Mouse (Mus musculus) CH12.LX (cell line): ENCODE measurements at regions not wholly inside any gene's neighbourhood (a gene's known extent, or its start where the extent isn't known, plus 50 kb on each side); places are given as distances from the start of the nearest gene placed in this dataset.

Experiments used
- DNase-seq: peaks from one replicate; pipeline ENCODE4 v3.0.0-alpha.2; 2013; ENCODE audit errors: extremely low read depth
- H3K27ac ChIP-seq: 2 replicates; pipeline ENCODE4 v1.5.1; 2012; ENCODE audit warnings: low read depth, mild to moderate bottlenecking, control low read depth, moderate library complexity; ENCODE audit not compliant: insufficient read depth
- H3K27me3 ChIP-seq: replicated peaks from 2 replicates; pipeline ENCODE3; 2012; ENCODE audit warnings: inconsistent platforms
- H3K36me3 ChIP-seq, 2 experiments: replicated peaks in 1 of 2; 2 replicates each; pipeline versions ENCODE3 to v1.6.1; 2012; ENCODE audit warnings: inconsistent platforms in 1 of 2, low read length in 1 of 2, mild to moderate bottlenecking in 1 of 2, mixed read lengths in 1 of 2, moderate library complexity in 1 of 2; ENCODE audit not compliant: control insufficient read depth in 1 of 2, insufficient read depth in 1 of 2
- H3K4me1 ChIP-seq, 2 experiments: 2 replicates each; pipeline ENCODE4 v1.6.1; 2012; ENCODE audit warnings: inconsistent platforms in 1 of 2, moderate library complexity in 1 of 2; ENCODE audit not compliant: insufficient read depth in 2 of 2, control insufficient read depth in 1 of 2
- H3K4me2 ChIP-seq: 2 replicates; pipeline ENCODE4 v1.6.1; 2012; ENCODE audit warnings: low read depth, mild to moderate bottlenecking, control low read depth; ENCODE audit not compliant: poor library complexity, insufficient read depth, severe bottlenecking
- H3K4me3 ChIP-seq, 3 experiments: fragments of 150-350 bp in 1 of 3; sonication (generic) in 1 of 3; replicated peaks in 1 of 3; 2 replicates each; pipeline versions ENCODE3 to v1.5.1; 2011 to 2012; ENCODE audit warnings: low read depth in 2 of 3, low read length in 2 of 3, mild to moderate bottlenecking in 2 of 3, moderate library complexity in 2 of 3, control low read depth in 1 of 3, improper control_type of control experiment in 1 of 3, inconsistent platforms in 1 of 3, mixed read lengths in 1 of 3; ENCODE audit not compliant: poor library complexity in 1 of 3
- H3K79me2 ChIP-seq: replicated peaks from 2 replicates; pipeline ENCODE4 v1.6.1; 2012; ENCODE audit warnings: mild to moderate bottlenecking, moderate library complexity; ENCODE audit not compliant: control insufficient read depth, poor library complexity, insufficient read depth, severe bottlenecking; ENCODE audit errors: extremely low read depth
- H3K9ac ChIP-seq: 2 replicates; pipeline ENCODE4 v1.6.1; 2012; ENCODE audit warnings: low read depth, mild to moderate bottlenecking, control low read depth, moderate library complexity; ENCODE audit not compliant: insufficient read depth
- H3K9me3 ChIP-seq: replicated peaks from 2 replicates; pipeline ENCODE3; 2012; ENCODE audit warnings: low read length, inconsistent platforms, mixed read lengths
- CHD1 ChIP-seq: IDR thresholded peaks from 2 replicates; pipeline ENCODE4 v1.6.1; 2012; ENCODE audit warnings: low read depth, low read length, improper control_type of control experiment, inconsistent platforms
- CHD2 ChIP-seq: IDR thresholded peaks from 2 replicates; pipeline ENCODE4 v1.6.1; 2011; ENCODE audit warnings: low read length, improper control_type of control experiment
- CTCF ChIP-seq, 2 experiments: IDR thresholded peaks in 1 of 2; conservative IDR thresholded peaks in 1 of 2; 2 replicates each; pipeline ENCODE4 v1.5.1; 2011 to 2012; ENCODE audit warnings: low read depth in 2 of 2, low read length in 2 of 2, improper control_type of control experiment in 1 of 2, inconsistent platforms in 1 of 2, mild to moderate bottlenecking in 1 of 2, moderate library complexity in 1 of 2
- E2F4 ChIP-seq: IDR thresholded peaks from 2 replicates; pipeline ENCODE4 v1.6.1; 2011; ENCODE audit warnings: low read depth, low read length, improper control_type of control experiment; ENCODE audit not compliant: insufficient replicate concordance
- ELF1 ChIP-seq: IDR thresholded peaks from 2 replicates; pipeline ENCODE4 v1.6.1; 2014; ENCODE audit warnings: low read depth, mild to moderate bottlenecking, inconsistent platforms, low read length, improper control_type of control experiment
- EP300 ChIP-seq: IDR thresholded peaks from 2 replicates; pipeline ENCODE4 v1.6.1; 2011; ENCODE audit warnings: low read length, improper control_type of control experiment
- ETS1 ChIP-seq: conservative IDR thresholded peaks from 2 replicates; pipeline ENCODE4 v1.6.1; 2012; ENCODE audit warnings: low read depth, mild to moderate bottlenecking, inconsistent platforms, low read length, improper control_type of control experiment, moderate library complexity
- GABPA ChIP-seq: IDR thresholded peaks from 2 replicates; pipeline ENCODE4 v1.6.1; 2012; ENCODE audit warnings: low read depth, low read length, improper control_type of control experiment, inconsistent platforms; ENCODE audit not compliant: insufficient replicate concordance
- HCFC1 ChIP-seq: IDR thresholded peaks from 2 replicates; pipeline ENCODE4 v1.6.1; 2012; ENCODE audit warnings: low read depth, mild to moderate bottlenecking, inconsistent platforms, low read length, improper control_type of control experiment
- IRF4 ChIP-seq: IDR thresholded peaks from 2 replicates; pipeline ENCODE4 v1.6.1; 2014; ENCODE audit warnings: low read depth, mild to moderate bottlenecking, inconsistent platforms, low read length, improper control_type of control experiment
- KAT2A ChIP-seq: IDR thresholded peaks from 2 replicates; pipeline ENCODE4 v1.6.1; 2012; ENCODE audit warnings: low read length, improper control_type of control experiment, inconsistent platforms; ENCODE audit not compliant: insufficient replicate concordance
- MEF2A ChIP-seq: IDR thresholded peaks from 2 replicates; pipeline ENCODE4 v1.6.1; 2014; ENCODE audit warnings: low read depth, mild to moderate bottlenecking, inconsistent platforms, low read length, improper control_type of control experiment, borderline replicate concordance
- MXI1 ChIP-seq: IDR thresholded peaks from 2 replicates; pipeline ENCODE4 v1.6.1; 2011; ENCODE audit warnings: mild to moderate bottlenecking, low read depth, low read length, improper control_type of control experiment
- MYC ChIP-seq: IDR thresholded peaks from 2 replicates; pipeline ENCODE4 v1.6.1; 2011; ENCODE audit warnings: low read depth, mild to moderate bottlenecking, improper control_type of control experiment, low read length
- NELFE ChIP-seq: IDR thresholded peaks from 2 replicates; pipeline ENCODE4 v1.6.1; 2011; ENCODE audit warnings: low read depth, low read length, improper control_type of control experiment
- NRF1 ChIP-seq: IDR thresholded peaks from 2 replicates; pipeline ENCODE4 v1.6.1; 2014; ENCODE audit warnings: low read depth, mild to moderate bottlenecking, inconsistent platforms, low read length, improper control_type of control experiment, moderate library complexity
- POLR2A ChIP-seq: IDR thresholded peaks from 2 replicates; pipeline ENCODE4 v1.6.1; 2011; ENCODE audit warnings: low read depth, mild to moderate bottlenecking, improper control_type of control experiment, low read length
- RAD21 ChIP-seq: IDR thresholded peaks from 2 replicates; pipeline ENCODE4 v1.6.1; 2011; ENCODE audit warnings: low read depth, mild to moderate bottlenecking, low read length, improper control_type of control experiment, moderate library complexity
- RCOR1 ChIP-seq: conservative IDR thresholded peaks from 2 replicates; pipeline ENCODE4 v1.6.1; 2012; ENCODE audit warnings: low read depth, mild to moderate bottlenecking, inconsistent platforms, low read length, improper control_type of control experiment
- SIN3A ChIP-seq: IDR thresholded peaks from 2 replicates; pipeline ENCODE4 v1.6.1; 2012; ENCODE audit warnings: low read length, improper control_type of control experiment, inconsistent platforms
- SMC3 ChIP-seq: IDR thresholded peaks from 2 replicates; pipeline ENCODE4 v1.6.1; 2011; ENCODE audit warnings: low read depth, low read length, improper control_type of control experiment
- ZC3H11A ChIP-seq: IDR thresholded peaks from 2 replicates; pipeline ENCODE4 v1.6.1; 2012; ENCODE audit warnings: low read depth, mild to moderate bottlenecking, inconsistent platforms, low read length, improper control_type of control experiment
- ZKSCAN1 ChIP-seq: IDR thresholded peaks from 2 replicates; pipeline ENCODE4 v1.6.1; 2012; ENCODE audit warnings: low read depth, inconsistent platforms, low read length, improper control_type of control experiment, borderline replicate concordance
- ZMIZ1 ChIP-seq: IDR thresholded peaks from 2 replicates; pipeline ENCODE4 v1.6.1; 2012; ENCODE audit warnings: low read depth, mild to moderate bottlenecking, inconsistent platforms, low read length, improper control_type of control experiment
- ZNF384 ChIP-seq: IDR thresholded peaks from 2 replicates; pipeline ENCODE4 v1.6.1; 2012; ENCODE audit warnings: low read depth, low read length, improper control_type of control experiment, inconsistent platforms
- dilution Hi-C: fragments of 300-500 bp; cut with MboI; formaldehyde crosslinking; loops from 2 replicates; pipeline ENCODE4 v1.14.3; 2020; ENCODE audit warnings: low sequenced_read_pairs; ENCODE audit not compliant: extremely low pct_unique_long_range_greater_than_20kb, extremely low pct_ligation_motif_present
- in situ Hi-C: fragments of 300-500 bp; cut with MboI; formaldehyde crosslinking; loops from 3 replicates; pipeline ENCODE4 v1.14.3; 2019; ENCODE audit warnings: low sequenced_read_pairs, low pct_ligation_motif_present, low pct_unique_long_range_greater_than_20kb, mixed read lengths

DNA sequence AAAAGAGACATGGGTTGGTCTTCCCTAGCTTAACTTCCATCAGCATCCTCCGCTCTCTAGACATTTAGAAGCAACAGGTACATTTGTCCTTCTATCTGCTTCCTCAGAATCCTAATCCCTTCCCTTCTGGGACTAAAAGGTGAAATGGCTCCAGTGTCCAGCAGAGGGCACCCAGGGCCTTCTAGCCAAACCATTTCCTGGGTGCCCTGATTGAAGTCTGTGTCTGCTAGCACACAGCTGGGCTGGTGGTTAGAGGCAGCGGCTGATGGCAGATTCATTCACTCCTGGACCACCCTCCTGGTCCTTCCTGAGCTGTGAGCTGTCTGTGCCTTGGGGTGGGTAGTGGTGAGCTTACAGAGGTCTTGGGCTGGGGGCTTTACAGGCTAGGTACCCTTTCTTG is 76.5 kb upstream of the Col13a1 start:
- in situ Hi-C loops (no loop called here), dilution Hi-C loops (no loop called here)
- H3K4me3 ChIP-seq = no peak overlapping the region
- H3K9ac ChIP-seq = no peak overlapping the region
- H3K4me2 ChIP-seq = no peak overlapping the region
- no peak overlapping the region for H3K27ac ChIP-seq
- H3K27me3 ChIP-seq = peaks cover 56% of the 10 kb centered on the region
- H3K79me2 ChIP-seq = no peaks in the 10 kb centered on the region
- no peaks in the 10 kb centered on the region for H3K36me3 ChIP-seq
- peak; percentile 42 for DNase-seq
- TF ChIP-seq CTCF (conservative IDR thresholded peaks at IDR 0.05 in 1 of 2, IDR thresholded peaks at IDR 0.05 in 1 of 2; ENCODE audit: low read depth in 2 of 2, low read length in 2 of 2) = peak; percentile 45 to 83; a peak in 3 of 4 replicates
- no peak for TF ChIP-seq MXI1
- peak; percentile 54; the same call in 1 of the 2 replicates for TF ChIP-seq ELF1
- no peak for TF ChIP-seq IRF4
- peak; percentile 84 for TF ChIP-seq SMC3
- TF ChIP-seq POLR2A = no peak
- TF ChIP-seq RAD21 = peak; percentile 72
- H3K9me3 ChIP-seq = no peaks in the 10 kb centered on the region
- H3K4me1 ChIP-seq = no peaks in the 10 kb centered on the region

DNA sequence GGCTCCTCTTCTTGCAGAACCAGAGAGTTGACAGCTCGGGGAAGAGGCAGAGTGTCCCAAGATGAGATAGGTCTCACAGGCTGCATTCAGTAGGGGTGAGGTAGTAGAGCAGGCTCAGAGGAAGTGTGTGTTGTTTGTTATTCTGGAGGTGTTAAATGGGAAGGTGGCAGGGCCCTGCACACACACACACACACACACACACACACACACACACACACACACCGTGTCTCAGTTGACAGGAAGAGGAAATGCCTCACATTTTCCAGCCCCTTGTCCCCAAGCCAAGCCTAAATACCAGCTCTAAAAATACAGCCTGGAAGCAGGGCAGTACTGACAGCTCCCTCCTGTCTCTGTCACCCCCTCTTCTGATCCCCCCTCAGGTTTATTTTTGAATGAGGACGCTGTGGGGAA is 70.9 kb upstream of the Col13a1 start:
- DNase-seq = no peak
- in situ Hi-C loops = no loop called here
- Histone ChIP-seq H3K79me2 (no peaks in the 10 kb centered on the region), H3K27me3 (peaks cover 31% of the 10 kb centered on the region)
- TF ChIP-seq NRF1 (no peak), CTCF (conservative IDR thresholded peaks at IDR 0.05 in 1 of 2, IDR thresholded peaks at IDR 0.05 in 1 of 2; ENCODE audit: low read depth in 2 of 2, low read length in 2 of 2) (no peak), ZNF384 (no peak), ZC3H11A (no peak)
- TF ChIP-seq, all 38 proteins: peak for 0
- dilution Hi-C loops = no loop called here
- Histone ChIP-seq H3K4me1 (no peaks in the 10 kb centered on the region), H3K4me3 (no peak overlapping the region), H3K9me3 (peaks cover 10% of the 10 kb centered on the region), H3K36me3 (no peaks in the 10 kb centered on the region), H3K27ac (no peak overlapping the region), H3K9ac (no peak overlapping the region), H3K4me2 (no peak overlapping the region)

DNA sequence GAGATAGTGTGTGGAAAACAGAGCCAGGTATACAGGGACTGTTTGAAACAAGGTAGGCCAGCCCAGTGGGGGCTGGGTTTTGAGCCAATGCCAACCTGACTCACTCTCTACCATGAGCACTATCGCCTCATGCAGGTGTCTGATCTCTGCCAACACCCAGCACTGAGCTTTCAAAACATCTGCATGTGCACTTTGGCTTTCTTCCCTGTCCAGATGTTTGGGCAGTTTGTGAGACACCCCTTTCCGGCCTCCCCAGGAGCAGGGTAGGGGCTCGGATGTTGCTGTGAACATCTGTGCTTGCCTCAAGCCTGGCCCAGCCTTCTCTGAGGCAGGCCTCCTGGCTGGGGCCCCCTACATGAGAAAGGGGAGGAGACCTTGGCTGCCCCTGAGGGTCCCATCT is 65.5 kb upstream of the Col13a1 start:
- Histone ChIP-seq H3K27ac (no peak overlapping the region), H3K27me3 (peaks cover 38% of the 10 kb centered on the region)
- TF ChIP-seq CHD1 (no peak), SMC3 (no peak), MEF2A (no peak), HCFC1 (no peak), GABPA (no peak), IRF4 (no peak), MYC (no peak), RCOR1 (no peak), ZKSCAN1 (no peak), CTCF (conservative IDR thresholded peaks at IDR 0.05 in 1 of 2, IDR thresholded peaks at IDR 0.05 in 1 of 2; ENCODE audit: low read depth in 2 of 2, low read length in 2 of 2) (no peak), ETS1 (no peak), EP300 (no peak), ZMIZ1 (no peak), KAT2A (no peak), E2F4 (no peak), SIN3A (no peak), ELF1 (no peak), CHD2 (no peak), NELFE (no peak)
- TF ChIP-seq, all 38 proteins: peak for 0
- H3K4me2 ChIP-seq = no peak overlapping the region
- H3K4me3 ChIP-seq = no peak overlapping the region
- no peak for DNase-seq
- dilution Hi-C loops (no loop called here), in situ Hi-C loops (no loop called here)
- H3K79me2 ChIP-seq = no peaks in the 10 kb centered on the region
- no peaks in the 10 kb centered on the region for H3K4me1 ChIP-seq
- peaks cover 25% of the 10 kb centered on the region for H3K9me3 ChIP-seq
- H3K9ac ChIP-seq = no peak overlapping the region
- no peaks in the 10 kb centered on the region for H3K36me3 ChIP-seq
